Mouse (Mus musculus) CH12.LX (cell line): ENCODE data around the gene Ntrk2. TPM values are rescaled to one million over a fixed set of nuclear protein-coding genes. Genes with fewer than 3 reads are reported as not detected.

Source experiments
- DNase-seq: peaks from one replicate; pipeline ENCODE4 v3.0.0-alpha.2; 2013; ENCODE audit errors: extremely low read depth
- H3K27ac ChIP-seq: 2 replicates; pipeline ENCODE4 v1.5.1; 2012; ENCODE audit warnings: low read depth, mild to moderate bottlenecking, control low read depth, moderate library complexity; ENCODE audit not compliant: insufficient read depth
- H3K27me3 ChIP-seq: replicated peaks from 2 replicates; pipeline ENCODE3; 2012; ENCODE audit warnings: inconsistent platforms
- H3K36me3 ChIP-seq, 2 experiments: replicated peaks in 1 of 2; 2 replicates each; pipeline versions ENCODE3 to v1.6.1; 2012; ENCODE audit warnings: inconsistent platforms in 1 of 2, low read length in 1 of 2, mild to moderate bottlenecking in 1 of 2, mixed read lengths in 1 of 2, moderate library complexity in 1 of 2; ENCODE audit not compliant: control insufficient read depth in 1 of 2, insufficient read depth in 1 of 2
- H3K4me1 ChIP-seq, 2 experiments: 2 replicates each; pipeline ENCODE4 v1.6.1; 2012; ENCODE audit warnings: inconsistent platforms in 1 of 2, moderate library complexity in 1 of 2; ENCODE audit not compliant: insufficient read depth in 2 of 2, control insufficient read depth in 1 of 2
- H3K4me2 ChIP-seq: 2 replicates; pipeline ENCODE4 v1.6.1; 2012; ENCODE audit warnings: low read depth, mild to moderate bottlenecking, control low read depth; ENCODE audit not compliant: poor library complexity, insufficient read depth, severe bottlenecking
- H3K4me3 ChIP-seq, 3 experiments: fragments of 150-350 bp in 1 of 3; sonication (generic) in 1 of 3; replicated peaks in 1 of 3; 2 replicates each; pipeline versions ENCODE3 to v1.5.1; 2011 to 2012; ENCODE audit warnings: low read depth in 2 of 3, low read length in 2 of 3, mild to moderate bottlenecking in 2 of 3, moderate library complexity in 2 of 3, control low read depth in 1 of 3, improper control_type of control experiment in 1 of 3, inconsistent platforms in 1 of 3, mixed read lengths in 1 of 3; ENCODE audit not compliant: poor library complexity in 1 of 3
- H3K79me2 ChIP-seq: replicated peaks from 2 replicates; pipeline ENCODE4 v1.6.1; 2012; ENCODE audit warnings: mild to moderate bottlenecking, moderate library complexity; ENCODE audit not compliant: control insufficient read depth, poor library complexity, insufficient read depth, severe bottlenecking; ENCODE audit errors: extremely low read depth
- H3K9ac ChIP-seq: 2 replicates; pipeline ENCODE4 v1.6.1; 2012; ENCODE audit warnings: low read depth, mild to moderate bottlenecking, control low read depth, moderate library complexity; ENCODE audit not compliant: insufficient read depth
- H3K9me3 ChIP-seq: replicated peaks from 2 replicates; pipeline ENCODE3; 2012; ENCODE audit warnings: low read length, inconsistent platforms, mixed read lengths
- CHD1 ChIP-seq: IDR thresholded peaks from 2 replicates; pipeline ENCODE4 v1.6.1; 2012; ENCODE audit warnings: low read depth, low read length, improper control_type of control experiment, inconsistent platforms
- CHD2 ChIP-seq: IDR thresholded peaks from 2 replicates; pipeline ENCODE4 v1.6.1; 2011; ENCODE audit warnings: low read length, improper control_type of control experiment
- E2F4 ChIP-seq: IDR thresholded peaks from 2 replicates; pipeline ENCODE4 v1.6.1; 2011; ENCODE audit warnings: low read depth, low read length, improper control_type of control experiment; ENCODE audit not compliant: insufficient replicate concordance
- EP300 ChIP-seq: IDR thresholded peaks from 2 replicates; pipeline ENCODE4 v1.6.1; 2011; ENCODE audit warnings: low read length, improper control_type of control experiment
- ETS1 ChIP-seq: conservative IDR thresholded peaks from 2 replicates; pipeline ENCODE4 v1.6.1; 2012; ENCODE audit warnings: low read depth, mild to moderate bottlenecking, inconsistent platforms, low read length, improper control_type of control experiment, moderate library complexity
- GABPA ChIP-seq: IDR thresholded peaks from 2 replicates; pipeline ENCODE4 v1.6.1; 2012; ENCODE audit warnings: low read depth, low read length, improper control_type of control experiment, inconsistent platforms; ENCODE audit not compliant: insufficient replicate concordance
- IRF4 ChIP-seq: IDR thresholded peaks from 2 replicates; pipeline ENCODE4 v1.6.1; 2014; ENCODE audit warnings: low read depth, mild to moderate bottlenecking, inconsistent platforms, low read length, improper control_type of control experiment
- KAT2A ChIP-seq: IDR thresholded peaks from 2 replicates; pipeline ENCODE4 v1.6.1; 2012; ENCODE audit warnings: low read length, improper control_type of control experiment, inconsistent platforms; ENCODE audit not compliant: insufficient replicate concordance
- MAFK ChIP-seq: IDR thresholded peaks from 2 replicates; pipeline ENCODE4 v1.6.1; 2011; ENCODE audit warnings: low read length, improper control_type of control experiment; ENCODE audit not compliant: insufficient replicate concordance
- MAZ ChIP-seq: IDR thresholded peaks from 2 replicates; pipeline ENCODE4 v1.6.1; 2012; ENCODE audit warnings: low read depth, mild to moderate bottlenecking, inconsistent platforms, low read length, improper control_type of control experiment, moderate library complexity
- MXI1 ChIP-seq: IDR thresholded peaks from 2 replicates; pipeline ENCODE4 v1.6.1; 2011; ENCODE audit warnings: mild to moderate bottlenecking, low read depth, low read length, improper control_type of control experiment
- NELFE ChIP-seq: IDR thresholded peaks from 2 replicates; pipeline ENCODE4 v1.6.1; 2011; ENCODE audit warnings: low read depth, low read length, improper control_type of control experiment
- PAX5 ChIP-seq: IDR thresholded peaks from 2 replicates; pipeline ENCODE4 v1.6.1; 2012; ENCODE audit warnings: low read length, inconsistent platforms, mixed read lengths
- POLR2A ChIP-seq: IDR thresholded peaks from 2 replicates; pipeline ENCODE4 v1.6.1; 2011; ENCODE audit warnings: low read depth, mild to moderate bottlenecking, improper control_type of control experiment, low read length
- RAD21 ChIP-seq: IDR thresholded peaks from 2 replicates; pipeline ENCODE4 v1.6.1; 2011; ENCODE audit warnings: low read depth, mild to moderate bottlenecking, low read length, improper control_type of control experiment, moderate library complexity
- TBP ChIP-seq: conservative IDR thresholded peaks from 2 replicates; pipeline ENCODE4 v1.6.1; 2011; ENCODE audit warnings: low read depth, low read length, improper control_type of control experiment
- USF1 ChIP-seq: IDR thresholded peaks from 2 replicates; pipeline ENCODE4 v1.6.1; 2014; ENCODE audit warnings: low read depth, mild to moderate bottlenecking, inconsistent platforms, low read length, improper control_type of control experiment
- USF2 ChIP-seq: conservative IDR thresholded peaks from 2 replicates; pipeline ENCODE4 v1.6.1; 2011; ENCODE audit warnings: low read depth, low read length, improper control_type of control experiment
- ZMIZ1 ChIP-seq: IDR thresholded peaks from 2 replicates; pipeline ENCODE4 v1.6.1; 2012; ENCODE audit warnings: low read depth, mild to moderate bottlenecking, inconsistent platforms, low read length, improper control_type of control experiment
- ZNF384 ChIP-seq: IDR thresholded peaks from 2 replicates; pipeline ENCODE4 v1.6.1; 2012; ENCODE audit warnings: low read depth, low read length, improper control_type of control experiment, inconsistent platforms
- dilution Hi-C: fragments of 300-500 bp; cut with MboI; formaldehyde crosslinking; loops from 2 replicates; pipeline ENCODE4 v1.14.3; 2020; ENCODE audit warnings: low sequenced_read_pairs; ENCODE audit not compliant: extremely low pct_unique_long_range_greater_than_20kb, extremely low pct_ligation_motif_present
- in situ Hi-C: fragments of 300-500 bp; cut with MboI; formaldehyde crosslinking; loops from 3 replicates; pipeline ENCODE4 v1.14.3; 2019; ENCODE audit warnings: low sequenced_read_pairs, low pct_ligation_motif_present, low pct_unique_long_range_greater_than_20kb, mixed read lengths
- polyA plus RNA-seq: library from polyadenylated mRNA; unstranded; fragments of >175 nt; gene quantifications from 2 replicates; pipeline ENCODE4 v1.2.1, GENCODE M21; 2012; ENCODE audit warnings: low read depth; ENCODE audit not compliant: insufficient read length
- total RNA-seq, 2 experiments: library from RNA; depleted of rRNA; stranded (reverse); fragments of 300-350 nt in 1 of 2; fragments of >200 nt in 1 of 2; gene quantifications; 2 replicates each; pipeline ENCODE4 v1.2.3; 2012 to 2014

The Ntrk2 gene
- total and polyA plus RNA-seq, 3 experiments: not detected

DNA sequence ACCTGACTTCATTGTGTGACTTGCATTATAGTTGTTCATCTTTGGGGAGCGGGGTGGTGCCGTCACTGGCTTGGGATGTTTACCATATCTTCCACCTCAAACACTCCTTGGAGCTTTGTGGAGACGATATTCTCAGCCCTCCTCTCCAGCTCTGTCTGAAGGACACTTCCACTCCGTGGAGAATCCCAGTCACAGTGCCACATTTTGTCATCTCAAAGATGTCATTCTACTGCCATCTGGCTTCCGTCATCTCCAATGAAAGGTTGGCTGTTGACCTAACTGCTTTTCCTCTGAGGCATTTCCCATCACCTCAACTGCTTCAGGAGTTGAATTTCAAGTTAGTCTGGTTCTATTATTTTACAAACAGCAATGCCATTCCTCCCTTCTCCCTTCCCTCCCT lies 376.3 kb downstream of the Ntrk2 start:
- Histone ChIP-seq H3K27ac (no peak overlapping the region), H3K4me3 (no peak overlapping the region), H3K9ac (no peak overlapping the region), H3K4me1 (no peaks in the 10 kb centered on the region), H3K36me3 (no peaks in the 10 kb centered on the region), H3K27me3 (no peaks in the 10 kb centered on the region), H3K4me2 (no peak overlapping the region), H3K79me2 (no peaks in the 10 kb centered on the region), H3K9me3 (peaks cover 60% of the 10 kb centered on the region)
- in situ Hi-C loops: no loop called here
- DNase-seq: no peak
- dilution Hi-C loops: no loop called here
- no peak for TF ChIP-seq TBP
- TF ChIP-seq ETS1: no peak
- TF ChIP-seq ZMIZ1: no peak
- no peak for TF ChIP-seq EP300
- no peak for TF ChIP-seq RAD21
- TF ChIP-seq GABPA: no peak
- no peak for TF ChIP-seq IRF4
- no peak for TF ChIP-seq E2F4
- no peak for TF ChIP-seq CHD2
- TF ChIP-seq NELFE: no peak
- TF ChIP-seq PAX5: no peak
- TF ChIP-seq MXI1: no peak
- no peak for TF ChIP-seq USF2
- no peak for TF ChIP-seq MAFK
- TF ChIP-seq ZNF384: no peak
- TF ChIP-seq KAT2A: no peak
- TF ChIP-seq MAZ: no peak
- TF ChIP-seq USF1: no peak
- TF ChIP-seq POLR2A: no peak
- no peak for TF ChIP-seq CHD1

Other genes starting within 250 kb of the Ntrk2 start
- not detected in 2 replicates for gene Slc28a3, start 195.7 kb upstream of the Ntrk2 start, total RNA-seq (2012; rRNA removed)
- not detected in 2 replicates for gene Slc28a3, start 195.7 kb upstream of the Ntrk2 start, total RNA-seq (2014; rRNA removed)
- gene Slc28a3, start 195.7 kb upstream of the Ntrk2 start, polyA plus RNA-seq: not detected in 2 replicates